Mouse (Mus musculus) forebrain, embryonic 15.5 days (tissue): ENCODE measurements around the gene Cyp2b10. TPM values are rescaled to one million over a fixed set of nuclear protein-coding genes. Genes with fewer than 3 reads are reported as not detected.
"Not testable (repeated sequence)": the region's sequence is repeated elsewhere in the genome, so short reads cannot be mapped to it uniquely, and the experiment has no call there.

Experiments
- ATAC-seq: fragments of 200-750 bp; cut with Nextera tagmentation; replicated peaks from 2 replicates; pipeline ENCODE4 v1.8.0; 2017; ENCODE audit warnings: mild to moderate bottlenecking, moderate TSS enrichment, moderate library complexity
- H3K27ac ChIP-seq: fragments of 300-500 bp; sonication (generic); replicated peaks from 2 replicates; pipeline ENCODE4 v1.5.1; 2015; ENCODE audit warnings: mild to moderate bottlenecking, inconsistent platforms
- H3K27me3 ChIP-seq: fragments of 300-500 bp; sonication (generic); 2 replicates; pipeline ENCODE4 v1.6.1; 2015; ENCODE audit warnings: inconsistent platforms
- H3K36me3 ChIP-seq: fragments of 300-500 bp; sonication (generic); 2 replicates; pipeline ENCODE4 v1.6.1; 2015; ENCODE audit warnings: mild to moderate bottlenecking, inconsistent platforms
- H3K4me1 ChIP-seq: fragments of 300-500 bp; sonication (generic); 2 replicates; pipeline ENCODE4 v1.6.1; 2015; ENCODE audit warnings: inconsistent platforms
- H3K4me2 ChIP-seq: fragments of 300-500 bp; sonication (generic); replicated peaks from 2 replicates; pipeline ENCODE4 v1.6.1; 2015; ENCODE audit warnings: mild to moderate bottlenecking, inconsistent platforms
- H3K4me3 ChIP-seq: fragments of 300-500 bp; sonication (generic); 2 replicates; pipeline ENCODE4 v1.5.1; 2015; ENCODE audit warnings: mild to moderate bottlenecking, inconsistent platforms
- H3K9ac ChIP-seq: fragments of 300-500 bp; sonication (generic); replicated peaks from 2 replicates; pipeline ENCODE4 v1.6.1; 2015; ENCODE audit warnings: mild to moderate bottlenecking, inconsistent platforms
- H3K9me3 ChIP-seq: fragments of 300-500 bp; sonication (generic); 2 replicates; pipeline ENCODE4 v1.6.1; 2016; ENCODE audit warnings: inconsistent platforms
- WGBS: fragments of 180-500 bp; shearing (Covaris S2); methylation state at CpG from one replicate; pipeline ENCODE4 v1.1.7; 2015; ENCODE audit warnings: mixed read lengths; 5-methylcytosine and 5-hydroxymethylcytosine counted together
- polyA plus RNA-seq: library from polyadenylated mRNA; unstranded; fragments of >200 nt; fragmentation: Nextera tagmentation; extraction: Ambion mirVana; gene quantifications from 2 replicates; pipeline ENCODE4 v1.2.1, GENCODE M21; 2015

Cyp2b10 gene
- polyA plus RNA-seq, 1 experiment from 2014 or later = not detected

DNA sequence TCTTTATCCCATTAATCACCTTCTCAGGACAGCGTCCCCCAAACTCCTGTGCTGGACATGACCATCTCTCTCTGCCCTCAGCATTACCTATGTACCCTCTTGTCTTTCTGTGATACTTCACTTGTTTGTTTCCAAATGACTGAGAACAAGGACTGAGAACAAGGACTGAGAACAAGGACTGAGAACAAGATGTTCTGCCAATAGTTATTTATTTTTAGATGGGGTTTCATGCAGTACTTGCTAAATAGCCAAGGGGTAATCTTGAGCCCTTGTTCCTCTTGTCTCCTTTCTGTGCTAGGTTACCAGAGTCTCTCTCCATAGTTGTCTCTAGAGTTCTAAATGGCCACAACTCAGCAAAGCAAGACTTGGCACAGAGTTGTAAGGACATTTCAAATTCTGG is 13.1 kb upstream of the Cyp2b10 start:
- Histone ChIP-seq H3K27me3 (no peaks in the 10 kb centered on the region), H3K4me3 (no peak overlapping the region), H3K9me3 (no peaks in the 10 kb centered on the region), H3K4me1 (no peaks in the 10 kb centered on the region), H3K27ac (no peak overlapping the region), H3K4me2 (no peak overlapping the region), H3K36me3 (no peaks in the 10 kb centered on the region), H3K9ac (no peak overlapping the region)
- ATAC-seq = no peak
- WGBS = 84% methylated on average over 1 of the region's 1 CpGs

DNA sequence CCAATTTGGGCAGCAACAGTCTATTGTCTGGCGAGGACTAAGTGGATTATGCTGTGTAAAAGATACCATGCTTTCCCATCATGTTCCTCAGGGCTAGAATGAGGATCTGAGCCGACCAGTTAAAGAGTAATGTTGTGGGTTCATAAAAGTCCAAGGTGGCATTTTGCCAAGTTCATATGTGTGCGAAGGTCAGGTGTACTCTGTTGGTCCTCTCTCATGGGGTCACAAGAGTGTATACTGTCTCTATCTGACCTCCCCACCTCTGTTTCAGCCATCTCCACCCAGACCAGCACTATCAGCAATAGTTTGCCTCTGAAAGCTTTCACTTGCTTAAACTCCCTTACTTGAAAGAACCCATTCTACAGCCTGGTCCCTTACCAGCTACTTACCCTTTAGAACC is 9.7 kb upstream of the Cyp2b10 start:
- Histone ChIP-seq H3K9ac (no peak overlapping the region), H3K4me1 (no peaks in the 10 kb centered on the region), H3K4me2 (no peak overlapping the region), H3K36me3 (no peaks in the 10 kb centered on the region), H3K9me3 (no peaks in the 10 kb centered on the region), H3K4me3 (no peak overlapping the region), H3K27ac (no peak overlapping the region), H3K27me3 (no peaks in the 10 kb centered on the region)
- no peak for ATAC-seq
- WGBS = 74% methylated on average over 3 of the region's 3 CpGs

- no peak for ATAC-seq
- Histone ChIP-seq H3K4me2 (no peak overlapping the region), H3K9me3 (no peaks in the 10 kb centered on the region), H3K4me3 (no peak overlapping the region), H3K27ac (no peak overlapping the region), H3K36me3 (no peaks in the 10 kb centered on the region), H3K27me3 (no peaks in the 10 kb centered on the region), H3K4me1 (no peaks in the 10 kb centered on the region), H3K9ac (no peak overlapping the region)
- 87% methylated on average over 5 of the region's 5 CpGs for WGBS
These were observed 4.3 kb upstream of the Cyp2b10 start for GRCm38 (mm10) chr7:25893159-25893558.

- Histone ChIP-seq H3K27ac (no peak overlapping the region), H3K27me3 (no peaks in the 10 kb centered on the region), H3K4me1 (no peaks in the 10 kb centered on the region), H3K4me3 (no peak overlapping the region), H3K4me2 (no peak overlapping the region), H3K9me3 (no peaks in the 10 kb centered on the region), H3K36me3 (no peaks in the 10 kb centered on the region), H3K9ac (no peak overlapping the region)
- no peak for ATAC-seq
- whole genome bisulfite sequencing = 56% methylated on average over 1 of the region's 1 CpGs
These were observed 2.3 kb upstream of the Cyp2b10 start for GRCm38 (mm10) chr7:25895162-25895561.

- Histone ChIP-seq H3K9me3 (no peaks in the 10 kb centered on the region), H3K9ac (no peak overlapping the region), H3K36me3 (no peaks in the 10 kb centered on the region), H3K27me3 (no peaks in the 10 kb centered on the region), H3K27ac (no peak overlapping the region), H3K4me1 (no peaks in the 10 kb centered on the region), H3K4me2 (no peak overlapping the region), H3K4me3 (no peak overlapping the region)
- WGBS = 95% methylated on average over 7 of the region's 7 CpGs
- no peak for ATAC-seq
These were observed 644 bp downstream of the Cyp2b10 start for GRCm38 (mm10) chr7:25898064-25898463.

GRCm38 (mm10) chr7:25902061-25902690 is 4.8 kb downstream of the Cyp2b10 start:
- Histone ChIP-seq H3K36me3 (no peaks in the 10 kb centered on the region), H3K4me2 (no peak overlapping the region)
- WGBS = 77% methylated on average over 8 of the region's 8 CpGs

GRCm38 (mm10) chr7:25903156-25903555 is 5.7 kb downstream of the Cyp2b10 start:
- no peak for ATAC-seq
- no peak overlapping the region for H3K9ac ChIP-seq
- H3K4me3 ChIP-seq = no peak overlapping the region
- 41% methylated on average over 14 of the region's 14 CpGs for WGBS
- no peaks in the 10 kb centered on the region for H3K4me1 ChIP-seq
- H3K9me3 ChIP-seq = no peaks in the 10 kb centered on the region
- no peak overlapping the region for H3K27ac ChIP-seq
- H3K36me3 ChIP-seq = no peaks in the 10 kb centered on the region
- H3K27me3 ChIP-seq = no peaks in the 10 kb centered on the region
- H3K4me2 ChIP-seq = no peak overlapping the region

More at GRCm38 (mm10) chr7:25902061-25902690, 4.8 kb downstream of the Cyp2b10 start:
- ATAC-seq = no peak
- Histone ChIP-seq H3K27me3 (no peaks in the 10 kb centered on the region), H3K9me3 (no peaks in the 10 kb centered on the region), H3K4me1 (no peaks in the 10 kb centered on the region), H3K27ac (no peak overlapping the region), H3K4me3 (no peak overlapping the region), H3K9ac (no peak overlapping the region)

GRCm38 (mm10) chr7:25904066-25904465 is 6.6 kb downstream of the Cyp2b10 start:
- ATAC-seq = no peak
- Histone ChIP-seq H3K27ac (no peak overlapping the region), H3K4me3 (no peak overlapping the region), H3K9ac (no peak overlapping the region), H3K27me3 (no peaks in the 10 kb centered on the region), H3K4me2 (no peak overlapping the region), H3K9me3 (no peaks in the 10 kb centered on the region), H3K4me1 (no peaks in the 10 kb centered on the region), H3K36me3 (no peaks in the 10 kb centered on the region)
- WGBS = 42% methylated on average over 3 of the region's 3 CpGs

- Histone ChIP-seq H3K9me3 (no peaks in the 10 kb centered on the region), H3K4me3 (no peak overlapping the region), H3K9ac (no peak overlapping the region), H3K27ac (no peak overlapping the region), H3K36me3 (no peaks in the 10 kb centered on the region), H3K27me3 (no peaks in the 10 kb centered on the region), H3K4me2 (no peak overlapping the region), H3K4me1 (no peaks in the 10 kb centered on the region)
- 77% methylated on average over 10 of the region's 10 CpGs for WGBS
- no peak for ATAC-seq
These were observed 7.1 kb downstream of the Cyp2b10 start for GRCm38 (mm10) chr7:25904489-25904888.

DNA sequence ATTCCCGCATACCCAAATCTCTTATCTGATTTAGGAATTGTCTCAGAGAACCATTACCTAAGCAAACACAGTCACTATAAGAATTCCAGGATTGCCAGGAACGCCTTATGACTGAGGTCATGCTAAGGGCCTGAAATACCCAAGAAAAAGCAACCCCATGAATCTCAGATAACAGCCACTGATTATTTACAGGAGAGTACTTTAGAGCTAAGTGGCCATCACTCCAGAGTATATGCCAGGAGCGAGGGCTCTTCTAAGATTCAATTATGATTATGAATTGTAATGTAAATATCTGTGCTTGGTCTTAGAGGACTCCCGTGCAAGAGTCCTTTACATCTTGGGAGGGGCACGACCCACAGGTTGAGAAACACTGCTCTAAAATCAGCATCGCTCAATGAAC is 10.0 kb downstream of the Cyp2b10 start:
- ATAC-seq = no peak
- H3K4me2 ChIP-seq = no peak overlapping the region
- no peaks in the 10 kb centered on the region for H3K36me3 ChIP-seq
- H3K4me3 ChIP-seq = no peak overlapping the region
- H3K4me1 ChIP-seq = no peaks in the 10 kb centered on the region
- 63% methylated on average over 6 of the region's 6 CpGs for WGBS
- no peak overlapping the region for H3K9ac ChIP-seq
- no peak overlapping the region for H3K27ac ChIP-seq
- no peaks in the 10 kb centered on the region for H3K9me3 ChIP-seq
- no peaks in the 10 kb centered on the region for H3K27me3 ChIP-seq

GRCm38 (mm10) chr7:25910046-25910445 is 12.6 kb downstream of the Cyp2b10 start:
- ATAC-seq = no peak
- H3K4me2 ChIP-seq = no peak overlapping the region
- no peak overlapping the region for H3K4me3 ChIP-seq
- H3K4me1 ChIP-seq = no peaks in the 10 kb centered on the region
- no peaks in the 10 kb centered on the region for H3K36me3 ChIP-seq
- no peak overlapping the region for H3K27ac ChIP-seq
- no peaks in the 10 kb centered on the region for H3K27me3 ChIP-seq
- H3K9ac ChIP-seq = no peak overlapping the region
- no peaks in the 10 kb centered on the region for H3K9me3 ChIP-seq
- WGBS = 77% methylated on average over 2 of the region's 2 CpGs

- no peak overlapping the region for H3K4me3 ChIP-seq
- no peaks in the 10 kb centered on the region for H3K9me3 ChIP-seq
- H3K36me3 ChIP-seq = no peaks in the 10 kb centered on the region
- no peak overlapping the region for H3K27ac ChIP-seq
- no peaks in the 10 kb centered on the region for H3K4me1 ChIP-seq
- ATAC-seq = no peak
- no peak overlapping the region for H3K9ac ChIP-seq
- H3K4me2 ChIP-seq = no peak overlapping the region
- no peaks in the 10 kb centered on the region for H3K27me3 ChIP-seq
- 78% methylated on average over 1 of the region's 1 CpGs for WGBS
These were observed 18.7 kb downstream of the Cyp2b10 start for GRCm38 (mm10) chr7:25916116-25916515.

DNA sequence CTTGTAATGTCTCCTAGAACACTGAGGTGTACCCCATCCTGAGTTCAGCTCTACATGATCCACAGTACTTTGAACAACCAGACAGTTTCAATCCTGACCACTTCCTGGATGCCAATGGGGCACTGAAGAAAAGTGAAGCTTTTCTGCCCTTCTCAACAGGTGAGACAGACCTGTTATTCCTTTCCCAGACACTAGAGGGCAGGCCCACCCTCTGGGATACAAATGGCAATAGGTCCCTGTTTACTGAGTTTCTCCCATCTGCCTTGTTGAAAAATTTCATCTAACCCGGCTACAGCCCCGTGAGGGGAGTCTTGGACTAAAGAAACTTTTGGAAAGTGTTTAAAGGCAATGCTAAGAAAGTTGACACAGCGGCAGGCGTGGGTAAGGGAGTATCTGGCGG is 19.9 kb downstream of the Cyp2b10 start:
- not testable (repeated sequence) for H3K9me3 ChIP-seq, H3K27ac ChIP-seq, H3K27me3 ChIP-seq, H3K4me1 ChIP-seq, H3K9ac ChIP-seq, H3K4me3 ChIP-seq, ATAC-seq, H3K36me3 ChIP-seq, H3K4me2 ChIP-seq
- 62% methylated on average over 5 of the region's 5 CpGs for WGBS
